Mouse (Mus musculus) T-helper 17 cell (primary cell): ENCODE measurements around the gene Hist1h4m.

Source experiments
- in situ Hi-C, 2 experiments: fragments of 300-600 bp; cut with MboI, MseI; formaldehyde crosslinking; loops; 1 replicate in 1 of 2; 2 replicates in 1 of 2; pipeline ENCODE4 v1.15.1; 2025; ENCODE audit warnings: high pct_unique_total_duplicates in 2 of 2

Gene Hist1h4m

GRCm38 (mm10) chr13:21861608-21862007, 50.1 kb downstream of the Hist1h4m start:
- in situ Hi-C loops, result loop anchor here in 1 of 2 experiments (25.0 kb wide), 1 partner anchor 1426 kb away; no protein-coding TSS in a partner anchor
